Mouse (Mus musculus) lung, adult 2 months (tissue): Measurements from ENCODE around the gene Fbxw9.
A peak's percentile ranks its signal among the peaks of the same experiment; 100 is the strongest.

ENCODE experiments used
- CTCF ChIP-seq: fragments of 200-500 bp; IDR thresholded peaks from 2 replicates; pipeline ENCODE4 v1.5.1; 2011; ENCODE audit warnings: mild to moderate bottlenecking, low read length, control low read depth; ENCODE audit not compliant: insufficient read depth
- POLR2A ChIP-seq: fragments of 200-500 bp; IDR thresholded peaks from 2 replicates; pipeline ENCODE4 v1.6.1; 2011; ENCODE audit warnings: low read depth, mild to moderate bottlenecking, control low read depth, low read length, borderline replicate concordance; ENCODE audit errors: extremely low read depth

- TF ChIP-seq CTCF, result peak; percentile 96
- no peak for TF ChIP-seq POLR2A
These were observed 17.1 kb downstream of the Fbxw9 start for GRCm38 (mm10) chr8:85076993-85077392.
